Mouse (Mus musculus) G1E (cell line): Measurements from ENCODE around the gene Rxfp1.

Experiments used
- CTCF ChIP-seq: IDR thresholded peaks from 2 replicates; pipeline ENCODE4 v1.5.1; 2012; ENCODE audit warnings: low read depth, low read length, inconsistent platforms, mixed read lengths
- GATA1 ChIP-seq: IDR thresholded peaks from 2 replicates; pipeline ENCODE4 v1.6.1; 2012; ENCODE audit warnings: borderline replicate concordance, low read length, inconsistent platforms, mixed read lengths
- GATA2 ChIP-seq: IDR thresholded peaks from 2 replicates; pipeline ENCODE4 v1.6.1; 2012; ENCODE audit warnings: low read depth, low read length, inconsistent platforms, borderline replicate concordance
- POLR2AphosphoS5 ChIP-seq: IDR thresholded peaks from 2 replicates; pipeline ENCODE4 v1.6.1; 2012; ENCODE audit warnings: low read depth, low read length, inconsistent platforms; ENCODE audit not compliant: insufficient replicate concordance
- TAL1 ChIP-seq: conservative IDR thresholded peaks from 2 replicates; pipeline ENCODE4 v1.6.1; 2012; ENCODE audit warnings: low read depth, low read length, inconsistent platforms, mixed read lengths

GRCm38 (mm10) chr3:79772701-79773100, 35.0 kb upstream of the Rxfp1 start:
- no peak for TF ChIP-seq CTCF
- no peak for TF ChIP-seq TAL1
- TF ChIP-seq GATA1: no peak
- TF ChIP-seq POLR2AphosphoS5: no peak
- TF ChIP-seq GATA2: no peak
